In genomic region chrX:134923675-134924424, GRCm38 (mm10) we compare ENCODE assay signal across 21 mouse cellular contexts. TPM values are rescaled to one million over a fixed set of nuclear protein-coding genes. Genes with fewer than 3 reads are reported as not detected.
DNase-seq lines count a peak whose midpoint lies in the region; ATAC-seq and TF ChIP-seq lines count a peak whose summit lies in the region.
"Had no signal": no experiment of that assay in that cellular context is flagged by ENCODE, and none has a peak within 500 bp of the region (broad histone marks: within the 10 kb centered on the region; RNA-seq: fewer than 3 reads in every experiment).

No protein-coding gene starts in this region.

- WGBS in embryonic facial prominence, embryonic 13.5 days = 57% methylated on average over 7 of the region's 7 CpGs
- WGBS in embryonic facial prominence, embryonic 10.5 days = 75% methylated on average over 7 of the region's 7 CpGs
- 43% methylated on average over 7 of the region's 7 CpGs for WGBS in lung, embryonic 14.5 days
- WGBS in hindbrain, embryonic 16.5 days = 43% methylated on average over 7 of the region's 7 CpGs

- H3K4me1 ChIP-seq in embryonic facial prominence, embryonic 13.5 days = no peaks in the 10 kb centered on the region
- H3K4me1 ChIP-seq in embryonic facial prominence, embryonic 10.5 days = no peaks in the 10 kb centered on the region
- H3K4me1 ChIP-seq in lung, embryonic 14.5 days (ENCODE audit: insufficient read depth) = no peaks in the 10 kb centered on the region
- no peaks in the 10 kb centered on the region for H3K4me1 ChIP-seq in hindbrain, embryonic 16.5 days (ENCODE audit: control insufficient read depth, insufficient read depth, low read depth, low read length)
- H3K4me1 ChIP-seq: embryonic facial prominence, embryonic 15.5 days; forebrain, embryonic 15.5 days; heart, embryonic 15.5 days; neural tube, embryonic 13.5 days had no signal

- no peaks in the 10 kb centered on the region for H3K36me3 ChIP-seq in embryonic facial prominence, embryonic 13.5 days
- no peaks in the 10 kb centered on the region for H3K36me3 ChIP-seq in embryonic facial prominence, embryonic 10.5 days (replicated peaks)
- H3K36me3 ChIP-seq in lung, embryonic 14.5 days (ENCODE audit: insufficient read depth) = no peaks in the 10 kb centered on the region
- H3K36me3 ChIP-seq in hindbrain, embryonic 16.5 days (ENCODE audit: control insufficient read depth, insufficient read depth, low read length) = no peaks in the 10 kb centered on the region
- H3K36me3 ChIP-seq: embryonic facial prominence, embryonic 15.5 days; forebrain, embryonic 15.5 days; heart, embryonic 15.5 days; neural tube, embryonic 13.5 days had no signal

- no peak for DNase-seq in embryonic facial prominence, embryonic 10.5 days (ENCODE audit: low spot score)
- DNase-seq in lung, embryonic 14.5 days = peak; percentile 41
- DNase-seq in lung, postnatal 14 days = no peak
- peak; percentile 12 for DNase-seq in NIH3T3 (ENCODE audit: low read depth)
- DNase-seq in heart, adult 8-10 months (ENCODE audit: low spot score) = no peak
- no peak for DNase-seq in gastrocnemius, adult 2 months
- DNase-seq: adrenal gland, adult 8-10 months; cerebellum, adult 11-12 months; kidney, adult 8-10 months; kidney, postnatal 25 days; liver; liver, postnatal 0 days; thymus, adult 2 months had no signal

- no peak for TF ChIP-seq CTCF in lung, embryonic 14.5 days (IDR thresholded peaks at IDR 0.05; ENCODE audit: low read depth)
- TF ChIP-seq CTCF in gastrocnemius, adult 2 months (IDR thresholded peaks at IDR 0.05) = no peak

- no peak overlapping the region for H3K4me3 ChIP-seq in embryonic facial prominence, embryonic 13.5 days
- H3K4me3 ChIP-seq in embryonic facial prominence, embryonic 10.5 days = no peak overlapping the region
- no peak overlapping the region for H3K4me3 ChIP-seq in lung, embryonic 14.5 days (ENCODE audit: low read depth, low read length)
- no peak overlapping the region for H3K4me3 ChIP-seq in hindbrain, embryonic 16.5 days (ENCODE audit: low read length)
- no peak overlapping the region for H3K4me3 ChIP-seq in gastrocnemius, adult 2 months
- H3K4me3 ChIP-seq: embryonic facial prominence, embryonic 15.5 days; forebrain, embryonic 15.5 days; heart, embryonic 15.5 days; neural tube, embryonic 13.5 days had no signal

- no peak overlapping the region for H3K4me2 ChIP-seq in embryonic facial prominence, embryonic 13.5 days
- no peak overlapping the region for H3K4me2 ChIP-seq in lung, embryonic 14.5 days
- no peak overlapping the region for H3K4me2 ChIP-seq in hindbrain, embryonic 16.5 days (ENCODE audit: low read length)
- H3K4me2 ChIP-seq: embryonic facial prominence, embryonic 15.5 days; forebrain, embryonic 15.5 days; heart, embryonic 15.5 days; neural tube, embryonic 13.5 days had no signal

- no peak for ATAC-seq in embryonic facial prominence, embryonic 13.5 days (ENCODE audit: insufficient number of reproducible peaks, insufficient read depth, low FRiP score, low TSS enrichment, low read depth)
- no peak for ATAC-seq in lung, embryonic 14.5 days (ENCODE audit: insufficient read depth)
- ATAC-seq in hindbrain, embryonic 16.5 days = peak; percentile 71
- ATAC-seq: forebrain, embryonic 15.5 days; liver, postnatal 0 days had no signal

- intact Hi-C loops in gastrocnemius, adult 2 months (cut with DNase I) = no loop called here

- H3K9ac ChIP-seq in embryonic facial prominence, embryonic 13.5 days = no peak overlapping the region
- no peak overlapping the region for H3K9ac ChIP-seq in lung, embryonic 14.5 days
- no peak overlapping the region for H3K9ac ChIP-seq in hindbrain, embryonic 16.5 days (ENCODE audit: low read depth, low read length)
- H3K9ac ChIP-seq: embryonic facial prominence, embryonic 15.5 days; forebrain, embryonic 15.5 days; heart, embryonic 15.5 days; liver, postnatal 0 days; neural tube, embryonic 13.5 days had no signal

- H3K27me3 ChIP-seq in embryonic facial prominence, embryonic 13.5 days = peaks cover 5% of the 10 kb centered on the region; the same call in 1 of the 2 replicates
- H3K27me3 ChIP-seq in embryonic facial prominence, embryonic 10.5 days (replicated peaks; ENCODE audit: low read depth, poor library complexity, severe bottlenecking) = peaks cover 21% of the 10 kb centered on the region; the same call in 1 of the 2 replicates
- no peaks in the 10 kb centered on the region for H3K27me3 ChIP-seq in lung, embryonic 14.5 days (ENCODE audit: insufficient read depth, low read length)
- H3K27me3 ChIP-seq in hindbrain, embryonic 16.5 days (replicated peaks; ENCODE audit: control insufficient read depth, insufficient read depth, low read length) = no peaks in the 10 kb centered on the region
- H3K27me3 ChIP-seq: CH12.LX; forebrain, embryonic 15.5 days; heart, embryonic 15.5 days had no signal

- H3K9me3 ChIP-seq in embryonic facial prominence, embryonic 13.5 days = no peaks in the 10 kb centered on the region
- no peaks in the 10 kb centered on the region for H3K9me3 ChIP-seq in embryonic facial prominence, embryonic 10.5 days
- H3K9me3 ChIP-seq in lung, embryonic 14.5 days (ENCODE audit: low read depth, low read length) = no peaks in the 10 kb centered on the region
- no peaks in the 10 kb centered on the region for H3K9me3 ChIP-seq in hindbrain, embryonic 16.5 days (ENCODE audit: control insufficient read depth, low read length)
- H3K9me3 ChIP-seq: embryonic facial prominence, embryonic 15.5 days; forebrain, embryonic 15.5 days; heart, embryonic 15.5 days; neural tube, embryonic 13.5 days had no signal

- H3K27ac ChIP-seq in embryonic facial prominence, embryonic 13.5 days = peak overlapping the region; percentile 39; the same call in 1 of the 2 replicates
- H3K27ac ChIP-seq in embryonic facial prominence, embryonic 10.5 days (replicated peaks) = no peak overlapping the region
- H3K27ac ChIP-seq in lung, embryonic 14.5 days (ENCODE audit: low read depth) = no peak overlapping the region
- no peak overlapping the region for H3K27ac ChIP-seq in hindbrain, embryonic 16.5 days (ENCODE audit: low read depth, low read length)
- no peak overlapping the region for H3K27ac ChIP-seq in gastrocnemius, adult 2 months
- H3K27ac ChIP-seq: embryonic facial prominence, embryonic 15.5 days; forebrain, embryonic 15.5 days; heart, embryonic 15.5 days; neural tube, embryonic 13.5 days had no signal

RNA-seq across cellular contexts. Expression of gene Nxf2, which starts 40.7 kb away (rescaled TPM):
- polyA plus RNA-seq in embryonic facial prominence, embryonic 13.5 days (2015; fragmentation: Nextera tagmentation; extraction: Ambion mirVana) = 0.90 and 1.0 TPM in 2 replicates
- 0.55 and 0.59 TPM in 2 replicates for polyA plus RNA-seq in embryonic facial prominence, embryonic 10.5 days (2016; fragmentation: Nextera tagmentation; extraction: Ambion mirVana)
- polyA plus RNA-seq in lung, embryonic 14.5 days (2014; fragmentation: Nextera tagmentation; extraction: Ambion mirVana) = 0.67 and 0.85 TPM in 2 replicates
- polyA plus RNA-seq in hindbrain, embryonic 16.5 days (2015; fragmentation: Nextera tagmentation; extraction: Ambion mirVana) = 0.19 and 0.42 TPM in 2 replicates
- not detected for total RNA-seq in heart, adult 8-10 months (2022)
- total RNA-seq in gastrocnemius, adult 2 months (2021) = not detected
- total RNA-seq: CH12.LX; gastrocnemius, adult 18-20 months had no signal

Comparison
In these comparisons a context has a peak if more than half of its experiments do, and no peak if none do; other contexts are left out.
1. DNase-seq: peak in lung, embryonic 14.5 days (single experiment) and NIH3T3 (single experiment); none in embryonic facial prominence, embryonic 10.5 days (single experiment), lung, postnatal 14 days (single experiment), heart, adult 8-10 months (single experiment) and gastrocnemius, adult 2 months (single experiment).